15 mouse cellular contexts compared by ENCODE assay signal in genomic region chr14:60762754-60763153, GRCm38 (mm10). TPM values are rescaled to one million over a fixed set of nuclear protein-coding genes. Genes with fewer than 3 reads are reported as not detected.
"Had no signal": no experiment of that assay in that cellular context is flagged by ENCODE, and none has a peak within 500 bp of the region (broad histone marks: within the 10 kb centered on the region; RNA-seq: fewer than 3 reads in every experiment).

No protein-coding gene starts in this region.

- DNase-seq: kidney, postnatal 25 days; layer of hippocampus, adult 9-11 months; liver; liver, embryonic 13.5 days; liver, postnatal 0 days; right cerebral cortex, postnatal 14 days; thymus, adult 2 months; thymus, postnatal 25 days had no signal

- H3K4me3 ChIP-seq: kidney, embryonic 15.5 days; limb, embryonic 12.5 days; liver, embryonic 13.5 days; lung, embryonic 15.5 days; midbrain, embryonic 13.5 days; stomach, embryonic 15.5 days had no signal

- H3K27me3 ChIP-seq: kidney, embryonic 15.5 days; liver, embryonic 13.5 days; lung, embryonic 15.5 days; midbrain, embryonic 13.5 days; stomach, embryonic 15.5 days had no signal

- H3K4me2 ChIP-seq: kidney, embryonic 15.5 days; limb, embryonic 12.5 days; liver, embryonic 13.5 days; lung, embryonic 15.5 days; midbrain, embryonic 13.5 days; stomach, embryonic 15.5 days had no signal

- H3K9me3 ChIP-seq: kidney, embryonic 15.5 days; limb, embryonic 12.5 days; liver, embryonic 13.5 days; lung, embryonic 15.5 days; midbrain, embryonic 13.5 days; stomach, embryonic 15.5 days had no signal

- H3K4me1 ChIP-seq: midbrain, embryonic 13.5 days had no signal

- H3K27ac ChIP-seq: limb, embryonic 12.5 days; liver, embryonic 13.5 days; lung, embryonic 15.5 days; midbrain, embryonic 13.5 days; stomach, embryonic 15.5 days had no signal

- ATAC-seq: liver, postnatal 0 days had no signal

- H3K9ac ChIP-seq: kidney, embryonic 15.5 days; limb, embryonic 12.5 days; liver, embryonic 13.5 days; liver, postnatal 0 days; lung, embryonic 15.5 days; midbrain, embryonic 13.5 days; stomach, embryonic 15.5 days had no signal

RNA-seq across cellular contexts. Expression of gene C1qtnf9, which starts 5.2 kb away (rescaled TPM):
- total RNA-seq: megakaryocyte progenitor cell, adult 5-6 weeks had no signal
- polyA plus RNA-seq: midbrain, embryonic 13.5 days; neural tube, embryonic 14.5 days had no signal
